Mouse (Mus musculus) frontal cortex, postnatal 36 days (tissue): Measurements from ENCODE around the gene Pde4b.
A peak's percentile ranks its signal among the peaks of the same experiment; 100 is the strongest.

Source experiments
- DNase-seq, 2 experiments: peaks; one replicate each; pipeline ENCODE4 v3.0.0; 2022; ENCODE audit warnings: low spot score in 2 of 2

Gene Pde4b

DNA sequence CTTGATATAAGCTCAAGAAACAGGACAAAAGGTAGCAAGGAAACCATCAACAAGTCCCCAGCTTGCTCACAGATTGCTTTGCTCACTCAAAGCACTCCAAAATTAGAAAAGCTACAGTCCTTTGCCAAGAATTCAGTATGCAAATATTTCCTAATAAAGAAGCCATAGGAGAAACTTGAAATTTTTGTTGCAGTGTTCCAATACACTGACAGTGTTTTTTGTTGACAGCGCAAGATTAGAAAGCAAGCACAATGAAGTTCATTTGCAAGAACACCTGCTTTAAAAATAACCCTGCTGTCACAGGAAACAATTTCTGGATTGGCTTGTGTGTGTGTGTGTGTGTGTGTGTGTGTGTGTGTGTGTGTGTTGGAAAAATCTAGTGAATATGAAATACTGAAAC, 311.2 kb downstream of the Pde4b start:
- no peak for DNase-seq

DNA sequence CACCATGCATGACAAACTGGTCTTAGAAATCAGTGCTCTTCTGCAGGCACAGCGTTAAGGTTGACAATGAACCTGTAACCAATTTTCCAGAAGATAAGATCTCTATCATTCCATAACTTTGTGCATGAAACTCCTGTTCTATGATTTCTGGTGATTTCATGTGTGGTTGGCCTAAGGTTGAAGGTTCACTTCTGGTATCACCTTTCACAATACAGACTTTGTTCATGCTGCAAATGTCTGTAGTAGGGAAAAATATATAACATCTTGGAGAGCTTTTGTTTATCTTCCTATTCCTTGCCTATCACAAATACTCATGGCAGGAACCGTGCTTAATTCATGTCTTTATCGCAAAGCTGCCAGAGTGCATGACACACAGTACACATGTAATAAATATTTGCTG, 319.5 kb downstream of the Pde4b start:
- no peak for DNase-seq

DNA sequence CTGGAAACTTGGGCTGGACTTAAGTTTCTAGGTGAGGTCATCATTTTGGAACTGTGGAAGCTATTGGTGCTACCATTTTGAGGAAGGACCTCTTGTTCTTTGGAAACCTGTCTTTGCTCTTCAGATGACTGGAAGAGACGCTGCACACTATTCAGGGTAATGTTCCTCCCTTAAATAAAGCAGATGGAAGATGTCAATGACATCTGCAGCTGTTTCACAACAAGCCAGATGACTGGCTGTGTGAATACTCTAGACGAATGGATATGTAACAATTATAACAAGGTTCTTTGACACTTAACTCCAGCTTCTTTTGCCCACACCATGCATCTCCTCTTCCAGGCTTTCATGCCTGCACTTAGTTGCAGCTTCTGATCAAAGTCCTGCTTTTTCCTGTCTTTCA, 320.8 kb downstream of the Pde4b start:
- no peak for DNase-seq

DNA sequence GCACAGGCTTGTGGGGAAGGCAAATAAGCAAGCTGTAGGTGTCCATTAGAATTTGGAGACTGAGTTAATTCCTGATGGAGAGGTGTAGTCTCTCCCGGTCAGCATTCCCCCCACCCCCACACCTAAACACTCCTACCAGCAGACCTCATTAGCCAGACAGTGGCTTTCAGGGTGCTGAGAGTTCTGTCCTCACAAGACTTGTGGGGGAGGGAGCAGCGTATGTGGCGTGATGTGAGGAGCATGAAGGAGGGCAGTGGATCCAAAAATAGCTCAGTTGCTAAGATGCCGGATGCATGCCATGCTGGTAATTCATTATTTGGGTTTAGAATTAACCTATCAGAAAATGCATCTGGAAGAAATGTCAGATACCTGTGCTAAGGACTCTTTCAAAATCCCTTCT, 321.6 kb downstream of the Pde4b start:
- no peak for DNase-seq

DNA sequence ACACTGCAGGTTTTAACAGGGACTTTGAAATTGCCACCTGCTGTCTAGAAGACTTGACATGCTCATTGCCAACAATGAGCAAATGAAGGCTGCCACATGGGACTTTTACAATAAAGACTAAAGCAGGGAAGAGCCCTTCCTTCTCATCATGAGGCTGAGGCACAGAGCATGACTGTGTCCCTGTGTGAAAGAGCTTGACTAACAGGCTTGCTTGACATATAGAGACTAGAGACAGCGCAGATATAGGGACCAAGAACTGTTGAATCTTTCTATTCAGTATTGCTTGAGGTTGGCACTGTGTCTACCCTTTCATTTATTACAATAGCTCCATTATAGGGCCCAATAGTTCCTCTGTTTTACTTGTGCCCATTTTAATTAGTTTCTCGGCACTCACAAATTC, 325.8 kb downstream of the Pde4b start:
- no peak for DNase-seq

DNA sequence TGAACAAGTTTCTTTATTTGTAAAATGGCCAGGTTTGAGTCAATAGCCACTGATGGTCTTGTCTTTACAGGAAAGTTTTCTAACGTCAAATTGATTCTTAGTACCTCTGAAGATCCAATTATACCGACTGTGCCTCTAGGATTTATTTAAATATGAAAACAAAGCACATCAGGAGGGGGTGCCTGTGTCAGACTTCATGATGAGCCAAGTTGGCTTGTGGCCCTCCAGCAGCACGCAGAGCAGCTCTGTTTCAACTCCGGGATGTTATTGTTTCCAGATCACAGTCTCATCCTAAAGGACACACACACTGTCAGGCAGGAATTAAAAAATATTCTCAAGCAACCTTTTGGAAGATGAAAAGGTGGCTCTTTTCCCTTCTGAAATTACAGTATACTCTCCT, 326.5 kb downstream of the Pde4b start:
- DNase-seq, result peak in 1 of 2 experiments; percentile 51

DNA sequence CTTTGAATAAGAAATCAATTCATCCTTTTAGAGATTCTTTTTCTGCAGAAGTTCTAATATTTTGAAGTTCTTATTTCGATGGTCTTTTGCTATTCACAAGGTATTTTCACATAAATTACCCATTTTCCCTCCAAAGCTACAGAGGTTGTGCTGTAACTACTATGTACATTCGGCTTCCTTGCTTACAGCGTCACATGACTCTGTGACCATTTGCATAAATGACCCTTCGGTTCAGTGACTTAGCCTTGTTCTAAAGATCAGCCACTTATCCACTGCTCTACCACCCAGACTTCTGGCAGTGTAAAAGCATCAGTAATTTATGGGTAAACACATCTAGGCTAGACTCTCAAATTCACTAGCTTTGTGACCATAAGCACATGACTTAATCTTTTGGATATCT, 327.3 kb downstream of the Pde4b start:
- DNase-seq, result no peak

DNA sequence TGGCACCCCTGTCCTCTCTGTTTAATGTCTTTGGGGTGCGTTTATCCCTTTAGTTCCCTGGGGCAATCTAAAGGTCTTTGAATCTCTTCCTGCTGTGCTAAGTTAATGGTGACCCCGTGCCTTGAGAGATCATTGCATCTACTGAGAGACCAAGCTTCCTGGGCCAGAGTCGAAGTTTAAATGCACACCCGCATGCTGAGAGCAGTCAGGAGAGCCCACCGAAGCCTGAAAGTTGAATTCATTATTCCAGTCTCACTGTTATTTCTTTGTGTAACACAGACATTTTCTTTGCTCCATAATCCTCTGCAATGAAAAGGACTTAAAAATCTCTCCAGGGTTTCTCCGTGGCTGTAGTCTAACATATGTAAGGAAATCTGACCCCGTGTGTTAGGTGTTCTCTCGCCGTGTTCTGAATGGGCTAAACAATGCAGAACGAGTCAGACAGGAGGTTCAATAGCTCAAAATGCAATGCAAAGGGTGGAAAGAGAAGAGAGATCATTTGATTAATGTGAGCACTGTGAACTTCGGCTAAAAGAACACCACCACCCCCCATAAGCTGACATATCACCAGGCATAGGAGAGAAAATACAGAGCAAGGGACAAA, 333.6 kb downstream of the Pde4b start:
- DNase-seq, result no peak

DNA sequence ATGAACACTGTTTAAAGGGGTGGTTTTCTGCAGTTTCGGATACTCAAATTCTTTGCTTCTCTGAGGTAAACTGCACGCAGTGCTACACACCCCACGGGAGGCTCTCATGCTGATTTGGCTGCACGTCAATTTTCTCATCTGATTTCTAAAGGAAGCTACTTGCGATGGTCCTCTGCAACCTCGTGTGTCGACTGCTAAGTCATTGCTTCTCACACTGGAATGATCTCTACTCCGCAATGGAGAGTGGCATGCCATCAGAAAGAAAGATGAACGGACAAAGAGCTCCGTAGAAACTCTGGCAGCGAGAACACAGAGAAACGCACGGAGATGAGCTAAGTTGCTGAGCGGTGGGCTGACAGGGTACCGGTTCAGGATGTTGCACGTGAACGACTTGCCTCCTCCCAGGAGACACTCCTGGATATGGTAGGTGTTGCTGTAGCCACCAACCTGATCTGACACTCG, 334.1 kb downstream of the Pde4b start:
- DNase-seq, result peak; percentile 49 to 58

DNA sequence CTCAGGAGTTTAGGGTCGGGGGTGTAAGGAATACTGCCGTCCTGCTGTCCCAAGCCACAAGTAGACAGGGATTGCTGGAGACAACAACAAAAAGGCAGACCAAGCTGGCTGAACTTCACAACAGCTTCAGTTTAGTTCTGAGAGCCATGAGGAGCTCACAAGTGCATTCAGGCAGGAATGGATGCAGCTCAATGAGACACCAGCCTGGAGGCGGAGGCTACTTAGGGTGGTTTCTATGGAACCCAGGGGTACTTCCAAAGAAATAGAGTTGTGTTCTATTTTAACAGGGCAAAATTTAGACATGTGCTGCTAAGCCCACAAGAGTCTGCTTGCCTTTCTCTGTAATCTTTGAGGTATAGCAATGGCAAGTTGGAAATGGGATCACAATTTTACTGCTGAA, 336.8 kb downstream of the Pde4b start:
- DNase-seq, result no peak

DNA sequence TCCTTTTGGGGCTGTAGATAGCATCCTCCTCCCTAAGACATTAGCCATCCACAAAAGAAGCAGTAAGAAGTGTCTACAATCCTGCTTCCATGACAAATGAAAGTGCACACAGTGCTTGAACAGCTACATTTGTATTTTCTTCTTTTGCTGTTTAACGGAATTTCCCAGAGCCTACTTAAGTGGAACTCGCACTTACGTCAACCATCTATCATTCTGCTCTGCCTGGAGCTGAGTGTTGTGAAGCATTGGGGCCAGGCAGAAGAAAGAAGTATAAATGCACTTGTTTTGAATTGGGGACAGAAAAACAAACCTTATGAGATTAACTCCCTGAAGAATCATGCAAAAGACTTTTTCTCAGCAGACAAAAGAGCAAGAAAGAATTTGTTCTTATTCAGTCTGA, 338.1 kb downstream of the Pde4b start:
- DNase-seq, result no peak

DNA sequence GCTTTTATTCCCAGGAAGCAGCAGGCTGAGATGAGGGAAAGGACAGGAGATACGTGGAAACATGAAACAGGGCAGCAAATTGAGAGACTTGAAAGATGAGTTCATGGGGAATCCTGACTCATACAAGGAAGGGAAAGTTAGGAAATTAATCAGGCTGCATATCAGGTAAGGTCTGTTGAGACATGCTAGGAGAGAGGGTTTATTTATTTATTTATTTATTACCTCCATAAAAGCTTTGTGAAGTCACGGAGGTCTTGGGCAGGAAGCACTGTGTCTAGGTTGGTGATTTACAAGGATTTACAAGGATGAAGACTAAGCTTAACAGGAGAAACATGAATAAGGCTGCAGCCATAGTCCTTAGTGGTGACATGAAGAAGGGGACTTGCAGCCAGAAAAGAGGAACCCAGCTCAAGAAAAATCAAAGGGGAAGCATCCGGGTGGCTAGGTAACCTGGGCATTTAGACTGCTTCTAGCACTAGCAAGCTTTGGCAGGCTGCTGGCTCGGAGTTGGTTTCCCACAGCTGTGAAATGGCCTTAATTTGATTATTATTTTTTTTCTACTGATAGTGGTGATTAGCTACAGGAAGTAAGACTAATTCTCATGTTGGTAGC, 342.5 kb downstream of the Pde4b start:
- DNase-seq, result no peak

DNA sequence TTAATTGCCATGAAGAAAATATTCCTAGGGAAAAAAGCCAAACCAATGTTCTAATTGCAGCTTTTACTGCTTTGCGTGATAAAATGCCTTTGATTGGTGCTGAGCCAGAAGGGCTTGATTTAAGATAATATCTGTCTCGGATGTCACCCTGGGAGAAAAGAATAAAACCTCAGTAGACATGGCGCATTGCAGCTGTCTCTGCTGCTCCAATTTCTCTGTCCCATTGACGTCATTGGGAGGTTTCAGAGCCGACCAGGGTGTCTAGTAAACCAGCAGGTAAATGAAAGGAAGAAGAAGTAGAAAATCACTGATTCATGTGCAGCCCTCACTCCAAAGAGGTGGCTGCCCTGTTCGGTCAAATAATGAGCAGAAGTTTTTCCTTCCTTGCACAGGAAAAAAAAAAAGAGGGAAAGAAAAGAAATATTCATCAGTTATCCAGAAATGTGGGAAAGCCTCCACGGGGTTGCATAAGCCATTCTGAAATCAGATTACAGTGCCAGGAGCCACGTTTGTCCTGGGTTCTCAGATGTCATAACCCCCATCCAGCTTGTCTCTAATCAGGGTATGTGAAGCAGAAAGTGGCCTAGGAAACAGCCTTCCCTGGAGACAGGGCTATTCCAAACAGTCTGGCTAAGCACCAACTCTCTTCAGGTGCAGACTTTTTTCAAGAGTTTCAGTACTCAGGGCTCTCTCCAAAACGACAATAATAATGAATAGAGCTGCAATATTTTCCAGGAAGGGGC, 344.9 kb downstream of the Pde4b start:
- DNase-seq, result no peak

DNA sequence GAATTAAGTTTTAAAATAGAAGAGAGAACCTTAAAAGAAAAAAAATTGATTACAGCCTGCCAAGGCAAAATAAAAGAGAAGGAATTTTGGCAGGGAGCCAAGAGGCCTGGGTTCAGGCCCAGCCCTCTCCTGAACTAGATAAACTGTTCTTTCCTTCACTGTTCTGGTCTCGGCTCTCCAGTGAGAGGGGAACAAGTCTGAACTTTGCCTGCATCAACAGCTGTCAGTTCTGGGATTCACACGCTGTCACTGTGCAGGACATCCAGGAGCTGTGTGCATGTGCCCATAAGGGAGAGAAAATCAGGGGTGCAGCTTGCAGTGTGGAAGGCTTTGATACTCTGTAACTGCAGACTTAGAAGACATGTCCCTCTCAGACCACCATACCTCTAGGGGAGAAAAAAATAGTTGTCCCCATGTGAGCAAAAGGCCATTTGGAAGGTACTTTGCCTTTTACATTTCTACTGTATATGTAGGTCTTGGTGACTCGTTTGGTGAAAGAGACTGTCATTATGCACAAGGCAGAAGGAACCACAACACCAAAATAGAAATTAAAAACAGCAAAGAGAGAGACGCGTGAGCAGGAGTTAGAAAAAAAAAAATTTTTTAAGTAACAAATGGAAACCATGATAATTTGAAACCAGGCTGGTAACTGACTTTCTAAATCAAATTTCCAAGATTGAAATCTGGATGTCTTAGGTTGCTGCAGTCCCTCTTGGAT, 352.2 kb downstream of the Pde4b start:
- peak in 1 of 2 experiments; percentile 48 for DNase-seq

DNA sequence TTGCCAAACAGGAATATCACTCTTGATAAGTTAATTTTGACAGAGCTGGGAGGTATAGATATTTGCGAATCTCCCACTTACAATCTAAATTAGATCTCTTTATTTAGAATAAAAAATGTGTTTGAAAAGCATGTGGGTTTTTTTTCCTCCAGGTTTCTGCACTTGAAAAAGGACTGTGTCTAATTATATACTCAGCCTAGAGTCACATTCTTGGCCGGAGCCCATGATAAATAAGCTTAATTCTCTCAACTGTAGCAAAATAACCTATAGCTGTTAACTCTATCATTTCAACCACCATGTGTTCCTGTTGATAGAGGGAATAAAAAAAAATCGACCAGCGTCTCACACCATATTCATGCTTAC, 352.8 kb downstream of the Pde4b start:
- peak in 1 of 2 experiments; percentile 65 for DNase-seq

DNA sequence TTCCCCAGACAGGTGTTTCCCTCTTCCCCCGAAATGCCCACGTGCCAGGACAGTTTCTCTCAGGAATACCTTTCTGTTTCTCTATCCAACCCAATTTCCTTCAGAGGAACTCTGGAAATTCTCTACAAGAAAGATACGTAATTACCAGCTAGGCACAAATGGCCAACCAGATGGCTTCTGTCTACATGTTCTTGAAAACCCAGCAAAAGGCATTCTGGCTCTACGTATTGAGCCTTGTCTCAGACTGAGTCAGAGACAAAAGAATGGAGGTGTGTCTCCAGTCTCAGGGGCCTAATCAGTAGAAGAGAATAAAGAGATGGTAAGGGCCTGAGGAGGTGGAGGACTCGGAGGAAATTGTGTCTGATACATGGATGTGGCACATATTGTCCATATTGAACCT, 356.2 kb downstream of the Pde4b start:
- DNase-seq, result no peak

DNA sequence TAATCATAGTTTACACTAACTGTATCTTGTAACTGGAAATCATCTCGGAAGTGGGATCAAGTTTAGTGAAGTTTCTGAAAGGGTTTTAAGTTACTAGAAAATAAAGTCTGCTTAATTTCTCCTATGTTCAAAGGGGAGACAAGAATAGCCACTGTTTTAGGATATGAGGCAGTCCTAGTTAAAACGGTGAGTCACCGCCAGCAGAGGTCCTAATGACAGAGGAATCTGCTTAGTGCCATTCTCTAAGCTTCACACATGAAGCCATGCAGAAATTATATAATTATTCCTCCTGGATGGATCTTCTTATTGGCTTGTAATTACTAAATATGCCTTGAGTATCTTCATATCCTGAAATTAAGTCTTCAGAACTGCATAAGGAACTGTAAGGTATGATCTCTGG, 357.2 kb downstream of the Pde4b start:
- DNase-seq, result no peak

DNA sequence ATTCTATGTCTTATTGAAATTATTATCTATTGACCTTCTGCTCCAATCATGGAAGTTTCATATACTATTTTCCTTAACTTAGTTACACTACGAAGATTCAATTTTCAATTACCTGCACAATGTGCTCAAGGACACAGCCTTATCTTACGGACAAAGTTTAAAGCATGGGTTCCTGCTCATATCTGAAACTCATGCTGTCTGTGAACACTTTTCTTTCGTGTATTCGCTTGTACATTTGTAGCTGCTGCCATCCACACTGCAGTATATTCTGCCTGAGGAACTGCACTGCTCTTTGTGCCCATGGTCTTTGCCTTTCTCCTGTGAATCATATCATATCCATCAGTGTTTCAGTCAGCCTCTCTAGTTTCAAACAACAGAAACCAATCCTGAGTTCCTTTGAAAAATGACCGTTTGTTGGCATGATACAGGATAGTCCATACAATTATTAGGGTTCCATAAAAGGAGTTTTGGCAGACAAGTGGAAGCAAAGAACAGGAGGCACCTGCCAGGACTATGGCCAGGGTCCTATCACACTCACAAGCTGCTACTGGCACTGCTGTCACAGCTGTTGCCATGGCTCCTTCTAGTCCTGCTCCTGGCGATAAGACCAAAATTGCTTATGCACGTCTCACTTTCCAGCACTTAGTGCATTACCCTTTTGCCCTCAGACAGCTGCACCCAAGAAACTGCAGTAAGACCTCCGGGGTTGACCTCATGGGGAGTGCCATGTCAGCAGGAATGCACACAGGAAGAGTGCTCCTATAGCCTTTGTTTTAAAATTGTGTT, 359.0 kb downstream of the Pde4b start:
- DNase-seq, result no peak

DNA sequence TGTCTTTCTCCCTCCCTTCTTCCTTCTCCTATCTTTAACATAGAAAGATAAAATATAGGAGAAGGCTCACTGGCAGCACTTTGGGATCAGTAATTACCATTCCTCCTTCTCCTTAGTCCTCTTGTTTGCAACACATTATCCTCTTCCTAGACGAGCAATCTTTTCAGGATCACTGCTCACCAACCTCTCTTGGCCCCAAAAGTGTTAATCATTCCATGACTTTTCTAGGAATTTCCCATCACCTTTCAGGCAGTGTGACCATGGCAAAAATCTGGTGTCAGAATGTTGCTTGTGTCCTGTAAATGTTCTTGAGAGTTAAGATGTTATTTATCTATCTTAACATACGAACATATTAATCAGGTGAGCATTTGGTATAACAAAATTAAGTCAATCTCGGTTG, 369.1 kb downstream of the Pde4b start:
- DNase-seq, result no peak

DNA sequence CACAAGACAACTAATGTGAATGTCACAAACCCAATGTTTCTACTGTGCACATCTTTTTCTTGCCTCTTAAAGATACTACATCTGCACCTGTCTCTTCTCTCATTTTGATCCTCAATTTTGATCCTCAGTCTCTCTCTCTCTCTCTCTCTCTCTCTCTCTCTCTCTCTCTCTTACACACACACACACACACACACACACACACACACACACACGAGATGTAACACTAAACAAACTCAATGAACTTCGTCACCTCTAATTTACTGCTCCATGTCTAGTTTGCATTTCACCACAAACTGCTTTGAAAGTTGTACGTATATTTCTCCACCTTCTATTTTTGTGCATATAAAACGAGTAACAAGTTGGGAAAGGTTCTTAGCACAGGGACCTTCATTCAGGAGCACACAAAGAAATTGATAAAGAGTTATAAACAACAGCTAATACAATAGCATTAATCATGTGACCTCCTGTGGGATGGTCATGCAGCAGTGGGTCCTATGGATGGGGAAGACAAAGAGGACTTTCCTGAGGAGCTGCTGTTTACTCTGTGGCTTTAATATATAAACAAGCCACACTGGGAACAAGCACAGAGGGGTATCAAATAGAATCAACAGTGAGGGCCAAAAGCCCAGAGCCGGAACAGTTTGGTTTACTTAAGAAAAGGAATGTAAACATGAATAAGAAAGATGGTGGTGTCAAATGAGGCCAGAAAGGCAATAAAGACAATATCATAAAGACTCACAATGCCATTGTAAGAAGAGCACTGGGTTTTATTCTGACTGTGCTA, 372.1 kb downstream of the Pde4b start:
- no peak for DNase-seq

DNA sequence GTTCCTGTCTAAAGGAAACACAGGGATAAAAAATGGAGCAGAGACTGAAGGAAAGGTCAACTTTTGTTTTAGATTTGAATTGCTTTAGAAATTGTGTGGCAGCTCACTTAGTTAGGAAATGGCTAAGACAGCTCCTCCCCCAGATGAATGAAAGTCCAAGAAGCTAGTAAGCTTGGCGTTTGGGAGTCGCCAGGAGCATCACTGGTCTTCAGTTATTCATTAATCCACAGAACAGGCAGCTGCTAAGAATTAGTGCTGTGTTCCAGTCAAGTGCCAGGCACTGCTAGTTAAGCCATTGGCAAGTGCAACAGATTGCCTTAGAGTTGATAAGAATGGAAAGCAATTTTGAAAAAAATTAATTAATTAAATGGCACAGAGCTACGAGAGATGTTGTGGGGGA, 390.8 kb downstream of the Pde4b start:
- no peak for DNase-seq
